Mouse (Mus musculus) embryonic fibroblast, embryonic 13.5 days (primary cell): ENCODE measurements around the gene Nectin1.

Experiments
- CTCF ChIP-seq: IDR thresholded peaks from 2 replicates; pipeline ENCODE4 v1.5.1; 2011; ENCODE audit warnings: mild to moderate bottlenecking, control low read depth, low read length, moderate library complexity, borderline replicate concordance; ENCODE audit not compliant: insufficient read depth
- POLR2A ChIP-seq: IDR thresholded peaks from 2 replicates; pipeline ENCODE4 v1.6.1; 2011; ENCODE audit warnings: low read depth, mild to moderate bottlenecking, control low read depth, low read length, moderate library complexity

DNA sequence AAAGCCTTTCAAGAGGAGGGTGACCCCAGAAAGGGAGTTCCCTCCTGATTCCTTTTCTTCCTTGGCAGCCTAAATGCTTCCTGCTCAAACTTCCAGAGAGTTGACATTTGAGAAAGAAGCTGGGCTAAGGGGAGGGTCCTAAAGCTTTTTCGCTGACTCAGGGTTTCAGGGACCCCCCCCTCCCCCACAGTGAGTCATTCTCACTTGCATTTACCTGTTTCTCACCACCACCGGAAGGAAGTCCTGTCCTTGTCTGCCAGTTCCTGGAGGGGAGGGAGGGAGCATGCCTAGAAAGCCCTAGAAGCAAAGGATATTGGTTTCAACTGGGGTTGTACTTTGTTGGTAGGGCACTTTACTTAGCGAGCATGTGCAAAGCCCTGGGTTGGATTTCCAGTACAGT is 40.2 kb downstream of the Nectin1 start:
- TF ChIP-seq POLR2A (no peak), CTCF (no peak)
